Comparison of ENCODE assay signal across 24 mouse cellular contexts in genomic region chr8:84076849-84077248, GRCm38 (mm10). TPM values are rescaled to one million over a fixed set of nuclear protein-coding genes. Genes with fewer than 3 reads are reported as not detected.
DNase-seq lines count a peak whose midpoint lies in the region; ATAC-seq lines count a peak whose summit lies in the region.
"Had no signal": no experiment of that assay in that cellular context is flagged by ENCODE, and none has a peak within 500 bp of the region (broad histone marks: within the 10 kb centered on the region; RNA-seq: fewer than 3 reads in every experiment).

No protein-coding gene starts in this region.

- 0 out of 2 replicates have a peak, but pooled peaks have one; percentile 15 for ATAC-seq in kidney, embryonic 15.5 days (replicated peaks; ENCODE audit: low FRiP score)
- ATAC-seq in embryonic facial prominence, embryonic 13.5 days (ENCODE audit: insufficient number of reproducible peaks, insufficient read depth, low FRiP score, low TSS enrichment, low read depth): no peak
- ATAC-seq: activated CD4-positive, CD25-positive, alpha-beta regulatory T cell, adult 4 months; forebrain, postnatal 0 days; hindbrain, postnatal 0 days; Patski had no signal

- DNase-seq in gastrocnemius, adult 18-20 months (ENCODE audit: low spot score): peak; percentile 45
- no peak for DNase-seq in gastrocnemius, postnatal 25 days
- DNase-seq in kidney, adult 18-20 months: no peak
- peak; percentile 66 for DNase-seq in skeletal muscle tissue, adult 2 months (ENCODE audit: low read depth, low spot score)
- no peak for DNase-seq in ovary, postnatal 14 days (ENCODE audit: low spot score)
- DNase-seq: adrenal gland, postnatal 14 days; cerebellum, adult 9-11 months; cerebellum, postnatal 36 days; forebrain, postnatal 0 days; heart, postnatal 36 days had no signal

- peaks cover 36% of the 10 kb centered on the region for H3K4me1 ChIP-seq in kidney, embryonic 15.5 days
- H3K4me1 ChIP-seq in embryonic facial prominence, embryonic 13.5 days: peaks cover 22% of the 10 kb centered on the region

- H3K4me3 ChIP-seq in kidney, embryonic 15.5 days (replicated peaks): no peak overlapping the region
- no peak overlapping the region for H3K4me3 ChIP-seq in embryonic facial prominence, embryonic 13.5 days
- H3K4me3 ChIP-seq: heart, embryonic 13.5 days; hindbrain, embryonic 13.5 days had no signal

- H3K27me3 ChIP-seq in kidney, embryonic 15.5 days: no peaks in the 10 kb centered on the region
- no peaks in the 10 kb centered on the region for H3K27me3 ChIP-seq in embryonic facial prominence, embryonic 13.5 days
- H3K27me3 ChIP-seq: CH12.LX; heart, embryonic 13.5 days; hindbrain, embryonic 13.5 days; Patski had no signal

- no peak overlapping the region for H3K27ac ChIP-seq in kidney, embryonic 15.5 days
- no peak overlapping the region for H3K27ac ChIP-seq in embryonic facial prominence, embryonic 13.5 days
- H3K27ac ChIP-seq: heart, embryonic 13.5 days; hindbrain, embryonic 13.5 days; hindbrain, postnatal 0 days had no signal

- no peak overlapping the region for H3K9ac ChIP-seq in kidney, embryonic 15.5 days
- H3K9ac ChIP-seq in embryonic facial prominence, embryonic 13.5 days: 0 out of 2 replicates have a peak overlapping the region, but pooled peaks have one; percentile 32
- H3K9ac ChIP-seq: forebrain, postnatal 0 days; heart, embryonic 13.5 days; hindbrain, embryonic 13.5 days had no signal

- H3K9me3 ChIP-seq in kidney, embryonic 15.5 days (replicated peaks): no peaks in the 10 kb centered on the region
- no peaks in the 10 kb centered on the region for H3K9me3 ChIP-seq in embryonic facial prominence, embryonic 13.5 days
- H3K9me3 ChIP-seq: heart, embryonic 13.5 days; hindbrain, embryonic 13.5 days had no signal

- peaks cover 46% of the 10 kb centered on the region for H3K36me3 ChIP-seq in kidney, embryonic 15.5 days
- peaks cover 56% of the 10 kb centered on the region for H3K36me3 ChIP-seq in embryonic facial prominence, embryonic 13.5 days

- no peak overlapping the region for H3K4me2 ChIP-seq in kidney, embryonic 15.5 days
- H3K4me2 ChIP-seq in embryonic facial prominence, embryonic 13.5 days: no peak overlapping the region
- H3K4me2 ChIP-seq: heart, embryonic 13.5 days; hindbrain, embryonic 13.5 days had no signal

- WGBS in kidney, embryonic 15.5 days: 38% methylated on average over 3 of the region's 3 CpGs
- 36% methylated on average over 3 of the region's 3 CpGs for WGBS in embryonic facial prominence, embryonic 13.5 days

RNA-seq across cellular contexts. Expression of gene Rfx1, which starts 10.2 kb away (rescaled TPM):
- total RNA-seq in gastrocnemius, adult 18-20 months (2021): 1 to 10 TPM; 4.6 to 4.8 TPM
- 1 to 10 TPM; 3.6 to 4.4 TPM for total RNA-seq in gastrocnemius, postnatal 25 days (2021)
- polyA plus RNA-seq in kidney, embryonic 15.5 days (2015; fragmentation: Nextera tagmentation; extraction: Ambion mirVana): 10.5 and 10.7 TPM in 2 replicates
- 8.7 and 10.1 TPM in 2 replicates for polyA plus RNA-seq in embryonic facial prominence, embryonic 13.5 days (2015; fragmentation: Nextera tagmentation; extraction: Ambion mirVana)

RNA-seq across cellular contexts. Expression of gene Gm10643, which starts 11.9 kb away (rescaled TPM):
- total RNA-seq in gastrocnemius, adult 18-20 months (2021): 1 to 10 TPM; 1.2 TPM
- 1 to 10 TPM; 1.3 to 1.6 TPM for total RNA-seq in gastrocnemius, postnatal 25 days (2021)
- 1.2 and 1.6 TPM in 2 replicates for polyA plus RNA-seq in kidney, embryonic 15.5 days (2015; fragmentation: Nextera tagmentation; extraction: Ambion mirVana)
- 1.6 and 2.0 TPM in 2 replicates for polyA plus RNA-seq in embryonic facial prominence, embryonic 13.5 days (2015; fragmentation: Nextera tagmentation; extraction: Ambion mirVana)

RNA-seq across cellular contexts. Expression of gene Dcaf15, which starts 27.7 kb away (rescaled TPM):
- total RNA-seq in gastrocnemius, adult 18-20 months (2021): 1 to 10 TPM; 4.8 to 4.9 TPM
- total RNA-seq in gastrocnemius, postnatal 25 days (2021): 1 to 10 TPM; 3.9 to 5.3 TPM
- 9.2 and 11.6 TPM in 2 replicates for polyA plus RNA-seq in kidney, embryonic 15.5 days (2015; fragmentation: Nextera tagmentation; extraction: Ambion mirVana)
- 10.8 and 12.2 TPM in 2 replicates for polyA plus RNA-seq in embryonic facial prominence, embryonic 13.5 days (2015; fragmentation: Nextera tagmentation; extraction: Ambion mirVana)

RNA-seq across cellular contexts. Expression of gene Rln3, which starts 32.0 kb away (rescaled TPM):
- total RNA-seq in gastrocnemius, adult 18-20 months (2021): not detected
- not detected for total RNA-seq in gastrocnemius, postnatal 25 days (2021)
- not detected in 2 replicates for polyA plus RNA-seq in kidney, embryonic 15.5 days (2015; fragmentation: Nextera tagmentation; extraction: Ambion mirVana)
- not detected in 2 replicates for polyA plus RNA-seq in embryonic facial prominence, embryonic 13.5 days (2015; fragmentation: Nextera tagmentation; extraction: Ambion mirVana)
- total RNA-seq: adrenal gland, adult 18-20 months; adrenal gland, postnatal 14 days; CH12.LX; gastrocnemius, adult 8-10 months; heart, postnatal 36 days had no signal
- polyA plus RNA-seq: C2C12; forebrain, embryonic 11.5 days; forebrain, postnatal 0 days; gonadal fat pad, adult 2 months; heart, embryonic 13.5 days; heart, postnatal 0 days; hindbrain, embryonic 13.5 days; Patski had no signal

RNA-seq across cellular contexts. Expression of gene Il27ra, which starts 34.5 kb away (rescaled TPM):
- under 1 TPM; 0.37 to 0.66 TPM for total RNA-seq in gastrocnemius, adult 18-20 months (2021)
- total RNA-seq in gastrocnemius, postnatal 25 days (2021): 1 to 10 TPM in 1 of 2 experiments, under 1 TPM in 1; 0.69 to 1.2 TPM
- polyA plus RNA-seq in kidney, embryonic 15.5 days (2015; fragmentation: Nextera tagmentation; extraction: Ambion mirVana): 2.3 and 3.2 TPM in 2 replicates
- 0.66 and 1.0 TPM in 2 replicates for polyA plus RNA-seq in embryonic facial prominence, embryonic 13.5 days (2015; fragmentation: Nextera tagmentation; extraction: Ambion mirVana)

Comparison
In these comparisons a context has a peak if more than half of its experiments do, and no peak if none do; other contexts are left out.
1. DNase-seq: peak in gastrocnemius, adult 18-20 months (single experiment) and skeletal muscle tissue, adult 2 months (single experiment); none in gastrocnemius, postnatal 25 days (single experiment), kidney, adult 18-20 months (single experiment) and ovary, postnatal 14 days (single experiment).